Mouse (Mus musculus) bone marrow macrophage, adult 2 months (primary cell): ENCODE data around the gene Ssna1. TPM values are rescaled to one million over a fixed set of nuclear protein-coding genes. Genes with fewer than 3 reads are reported as not detected.
"Not testable (repeated sequence)": the region's sequence is repeated elsewhere in the genome, so short reads cannot be mapped to it uniquely, and the experiment has no call there.

Source experiments
- H3K27ac ChIP-seq: 2 replicates; pipeline ENCODE4 v1.5.1; 2012; ENCODE audit warnings: low read depth, low read length; ENCODE audit not compliant: insufficient read depth
- H3K4me1 ChIP-seq: 2 replicates; pipeline ENCODE4 v1.6.1; 2012; ENCODE audit warnings: low read length; ENCODE audit not compliant: control insufficient read depth, insufficient read depth
- H3K4me3 ChIP-seq: 2 replicates; pipeline ENCODE4 v1.5.1; 2012; ENCODE audit warnings: mild to moderate bottlenecking, low read length, moderate library complexity; ENCODE audit not compliant: insufficient read depth
- CTCF ChIP-seq: IDR thresholded peaks from 2 replicates; pipeline ENCODE4 v1.5.1; 2012; ENCODE audit warnings: low read depth, mild to moderate bottlenecking, low read length, moderate library complexity
- POLR2A ChIP-seq: IDR thresholded peaks from 2 replicates; pipeline ENCODE4 v1.6.1; 2012; ENCODE audit warnings: mild to moderate bottlenecking, low read depth, low read length, borderline replicate concordance
- polyA plus RNA-seq: library from polyadenylated mRNA; stranded (reverse); fragments of >200 nt; gene quantifications from 2 replicates; pipeline ENCODE4 v1.2.4, GENCODE M21; 2012; ENCODE audit not compliant: missing spikeins, insufficient read depth, insufficient read length

Ssna1 gene
- polyA plus RNA-seq, 1 experiment = 59.7 TPM

DNA sequence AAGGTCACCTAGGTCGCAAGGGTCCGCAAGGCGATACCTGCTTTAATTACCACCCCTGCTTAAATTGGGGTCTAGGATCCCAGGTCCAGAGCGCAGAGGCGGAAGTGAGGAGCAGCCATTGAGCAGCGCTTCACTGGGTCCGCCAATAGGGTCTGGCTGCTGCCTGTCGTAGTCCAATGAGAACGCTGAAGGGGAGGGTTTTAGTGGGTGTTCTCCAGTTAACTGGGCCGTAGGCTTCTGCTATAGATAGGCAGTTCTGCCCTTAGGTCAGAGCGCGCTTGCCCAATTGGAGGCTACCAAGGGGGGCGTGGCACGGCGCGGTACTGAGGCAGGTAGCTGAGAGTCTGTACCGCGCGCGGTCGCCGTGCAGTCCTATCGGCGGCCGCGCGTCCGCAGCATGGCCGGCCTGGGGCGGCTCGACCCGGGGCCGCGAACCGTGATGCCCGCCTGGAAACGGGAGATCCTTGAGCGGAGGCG is 9.9 kb downstream of the Ssna1 start, which contains the start of gene Tprn:
Gene Tprn, plus strand, starts transcription at position 328 of the 477 bp plus-strand sequence.
- no peak for TF ChIP-seq CTCF
- TF ChIP-seq POLR2A = no peak
- Histone ChIP-seq H3K27ac (peak within 1 kb of the TSS; percentile 23), H3K4me3 (peak within 1 kb of the TSS; percentile 89), H3K4me1 (peaks cover 35% of the 10 kb centered on the region)

DNA sequence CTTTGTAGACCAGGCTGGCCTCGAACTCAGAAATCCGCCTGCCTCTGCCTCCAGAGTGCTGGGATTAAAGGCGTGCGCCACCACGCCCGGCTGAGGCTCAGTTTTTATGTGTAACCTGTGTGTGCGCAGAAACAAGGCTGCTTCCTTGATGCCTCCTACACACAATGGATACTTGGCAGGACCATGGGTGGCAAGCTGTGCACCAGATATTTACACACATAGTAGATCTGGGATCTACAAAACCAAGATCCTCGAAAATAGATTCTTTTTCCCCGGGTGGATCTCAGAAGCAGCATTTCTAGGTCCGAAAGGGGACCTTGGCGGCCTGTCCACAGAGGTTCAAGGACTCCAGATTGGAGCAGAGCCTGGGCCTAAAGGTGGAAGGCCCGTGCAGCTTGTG is 10.4 kb downstream of the Ssna1 start:
- TF ChIP-seq CTCF (no peak), POLR2A (no peak)
- H3K4me3 ChIP-seq = peak overlapping the region; percentile 50
- no peak overlapping the region for H3K27ac ChIP-seq
- H3K4me1 ChIP-seq = peaks cover 33% of the 10 kb centered on the region

DNA sequence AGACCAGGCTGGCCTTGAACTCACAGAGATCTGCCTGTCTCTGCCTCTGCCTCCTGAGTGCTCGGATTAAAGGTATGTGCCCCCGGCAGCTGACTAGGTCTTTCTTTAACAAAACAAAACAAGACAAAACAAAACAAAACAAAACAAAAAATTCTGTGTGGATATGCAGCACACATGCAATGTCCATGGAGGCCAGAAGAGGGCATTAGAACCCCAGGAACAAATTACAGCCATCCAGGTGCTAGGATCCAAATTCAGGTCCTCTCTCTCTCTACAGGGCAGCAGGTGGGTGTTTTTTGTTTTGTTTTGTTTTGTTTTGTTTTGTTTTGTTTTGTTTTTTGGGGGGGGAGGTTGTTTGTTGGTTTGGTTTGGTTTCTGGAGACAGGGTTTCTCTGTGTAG is 13.4 kb downstream of the Ssna1 start:
- H3K27ac ChIP-seq = no peak overlapping the region
- no peak overlapping the region for H3K4me3 ChIP-seq
- no peak for TF ChIP-seq CTCF
- no peak for TF ChIP-seq POLR2A
- peaks cover 10% of the 10 kb centered on the region for H3K4me1 ChIP-seq

DNA sequence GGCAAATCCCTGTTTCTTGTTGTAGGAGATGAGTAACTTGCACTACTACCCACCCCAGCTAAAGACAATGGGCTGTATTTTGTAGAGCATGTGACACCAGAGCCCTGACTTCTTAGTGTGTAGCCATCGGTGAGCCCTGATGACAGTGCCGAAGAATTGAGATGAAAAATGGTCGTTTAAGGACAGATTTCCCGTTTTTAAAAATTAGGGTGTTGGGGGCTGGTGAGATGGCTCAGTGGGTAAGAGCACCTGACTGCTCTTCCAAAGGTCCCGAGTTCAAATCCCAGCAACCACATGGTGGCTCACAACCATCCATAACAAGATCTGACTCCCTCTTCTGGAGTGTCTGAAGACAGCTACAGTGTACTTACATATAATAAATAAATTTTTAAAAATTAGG is 15.0 kb downstream of the Ssna1 start:
- not testable (repeated sequence) for H3K4me1 ChIP-seq, H3K27ac ChIP-seq, H3K4me3 ChIP-seq

DNA sequence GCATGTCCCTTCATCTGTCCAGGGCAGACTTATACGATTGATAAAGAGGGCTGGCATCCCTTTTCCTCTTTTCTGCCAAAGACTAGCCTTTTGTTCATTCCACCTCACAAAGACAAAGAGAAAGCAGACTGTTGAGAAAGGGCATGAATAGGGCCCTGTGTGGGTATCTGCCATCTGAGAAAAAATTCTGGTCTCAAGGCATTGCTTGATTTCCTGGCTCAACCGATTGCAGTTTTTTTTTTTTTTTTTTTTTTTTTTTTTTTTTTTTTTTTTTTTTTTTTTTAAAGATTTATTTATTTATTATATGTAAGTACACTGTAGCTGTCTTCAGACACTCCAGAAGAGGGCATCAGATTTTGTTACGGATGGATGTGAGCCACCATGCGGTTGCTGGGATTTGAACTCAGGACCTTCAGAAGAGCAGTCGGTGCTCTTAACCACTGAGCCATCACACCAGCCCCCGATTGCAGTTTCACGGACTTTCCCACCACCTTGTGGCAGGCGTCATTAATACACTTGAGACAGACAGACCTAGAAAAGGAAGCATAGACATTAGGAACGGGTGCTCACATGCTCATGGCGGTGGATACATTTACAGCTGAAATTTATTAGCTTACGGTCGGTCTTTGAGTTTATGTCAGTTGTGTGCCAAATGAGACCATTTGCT is 15.7 kb downstream of the Ssna1 start:
- not testable (repeated sequence) for H3K4me1 ChIP-seq, H3K27ac ChIP-seq
- peak overlapping the region; percentile 97 for H3K4me3 ChIP-seq

DNA sequence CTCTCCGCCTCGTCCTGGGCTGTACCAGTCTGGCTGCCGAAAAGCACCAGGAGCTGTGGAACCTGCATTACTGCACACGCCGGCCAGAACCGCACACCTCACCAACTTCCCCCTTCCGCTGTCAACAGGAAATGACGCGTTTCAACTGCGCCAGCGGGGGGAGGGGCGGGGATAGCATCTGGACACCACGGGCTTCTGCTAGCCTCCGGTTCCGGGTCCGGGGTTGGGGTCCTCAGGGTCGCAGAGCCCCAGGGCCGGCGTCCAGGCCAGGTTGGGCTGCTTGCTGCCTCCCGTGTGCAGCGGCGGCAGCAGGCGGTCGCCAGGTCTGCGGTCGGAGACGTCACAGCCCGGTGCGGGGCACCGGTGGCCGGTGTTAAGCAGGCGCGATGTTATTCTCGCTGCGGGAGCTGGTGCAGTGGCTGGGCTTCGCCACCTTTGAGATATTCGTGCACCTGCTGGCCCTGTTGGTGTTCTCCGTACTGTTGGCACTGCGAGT is 16.9 kb downstream of the Ssna1 start, which contains the start of gene Tmem203:
Gene Tmem203, plus strand, starts transcription at position 156 of the 496 bp plus-strand sequence.
- Histone ChIP-seq H3K4me3 (peak within 1 kb of the TSS; percentile 97), H3K27ac (peak within 1 kb of the TSS; percentile 65), H3K4me1 (peaks cover 7% of the 10 kb centered on the region)
- TF ChIP-seq CTCF (no peak), POLR2A (no peak)

DNA sequence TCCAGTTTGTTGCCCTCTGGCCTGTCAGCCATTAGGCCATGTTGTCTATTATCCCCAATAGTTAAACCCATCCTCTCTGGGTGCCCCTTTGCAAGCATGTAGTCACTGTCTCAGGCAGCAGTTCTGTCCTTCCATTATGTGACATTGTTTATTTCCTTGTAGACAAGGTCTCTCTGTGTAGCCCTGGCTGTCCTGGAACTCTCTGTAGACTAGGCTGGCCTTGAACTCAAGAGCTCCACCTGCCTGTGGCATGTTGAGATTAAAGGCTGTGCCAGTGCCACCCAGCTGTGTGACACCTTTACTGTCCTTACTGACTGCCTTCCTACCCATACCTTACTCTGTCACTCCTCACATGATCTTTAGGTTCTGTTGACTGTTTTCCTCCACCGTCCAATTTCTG is 19.9 kb downstream of the Ssna1 start:
- peaks cover 7% of the 10 kb centered on the region for H3K4me1 ChIP-seq
- H3K27ac ChIP-seq = no peak overlapping the region
- TF ChIP-seq POLR2A (no peak), CTCF (no peak)
- no peak overlapping the region for H3K4me3 ChIP-seq

DNA sequence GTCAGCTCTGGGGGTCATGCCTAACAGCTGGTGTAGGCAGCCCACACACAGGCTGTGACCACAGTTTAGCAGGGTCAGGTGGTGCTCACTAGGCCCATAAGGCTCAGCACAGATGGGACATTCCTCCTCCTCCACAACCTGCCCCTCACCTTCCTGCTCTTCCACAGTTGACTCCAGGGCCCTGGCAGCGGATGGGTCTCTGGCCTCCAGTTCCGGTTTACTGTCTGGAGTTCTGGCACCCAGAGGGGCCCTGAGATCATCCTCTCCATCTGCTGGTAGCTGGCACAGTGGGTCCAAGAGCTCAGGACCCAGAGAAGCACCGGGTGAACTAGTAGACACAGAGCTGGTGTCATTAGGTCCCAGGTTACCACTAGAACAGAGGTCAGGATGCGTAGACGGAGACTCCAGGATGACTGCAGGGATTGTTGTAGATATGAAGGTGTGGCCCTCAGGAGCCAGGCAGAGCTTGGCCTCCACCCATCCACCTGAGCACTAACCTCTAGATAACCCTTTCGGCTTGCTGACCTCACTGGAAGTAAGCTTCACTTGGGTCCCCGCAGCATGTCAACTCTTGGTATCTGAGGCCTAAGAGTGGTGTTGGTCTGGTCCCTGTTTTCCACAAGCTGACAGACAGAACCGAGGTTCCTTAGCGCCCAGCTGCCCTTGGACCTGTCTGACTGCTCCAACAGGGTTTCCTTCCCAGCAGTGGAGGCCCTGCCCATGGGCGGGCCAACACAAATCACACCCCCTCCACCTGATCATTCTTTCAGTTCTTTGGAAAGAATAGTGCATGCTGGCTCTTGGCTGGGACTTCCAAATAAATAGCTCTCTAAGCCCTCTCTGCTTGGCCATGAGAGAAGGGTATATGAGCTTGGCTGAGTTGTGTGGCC is 25.8 kb downstream of the Ssna1 start, which contains the start of gene AL732309.1:
Gene AL732309.1, minus strand, starts transcription at position 681 of the 890 bp plus-strand sequence.
- peaks cover 2% of the 10 kb centered on the region; the same call in 1 of the 2 replicates for H3K4me1 ChIP-seq
- TF ChIP-seq POLR2A (no peak), CTCF (no peak)
- H3K4me3 ChIP-seq = no peak within 1 kb of the TSS
- H3K27ac ChIP-seq = no peak within 1 kb of the TSS

DNA sequence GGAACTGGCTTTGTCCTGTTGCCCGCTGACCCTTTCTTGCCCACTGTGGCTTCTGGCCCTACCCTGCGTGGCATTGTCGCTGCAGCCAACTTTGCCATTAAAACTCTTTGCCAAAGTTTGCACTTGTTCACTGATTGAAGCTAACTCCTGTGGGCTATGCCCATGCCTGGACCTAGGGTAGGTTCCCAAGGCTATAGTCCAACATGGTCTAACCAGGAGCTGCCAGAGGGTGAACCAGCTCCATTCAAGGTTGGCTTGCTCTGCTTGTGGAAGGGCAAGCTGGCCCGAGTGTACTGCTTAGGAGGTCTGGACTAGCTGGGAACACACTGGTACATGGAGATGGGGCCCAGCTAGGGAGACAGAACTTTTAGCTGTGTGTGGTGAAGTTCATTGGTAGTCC is 28.1 kb downstream of the Ssna1 start:
- H3K4me3 ChIP-seq = no peak overlapping the region
- no peak overlapping the region for H3K27ac ChIP-seq
- peaks cover 13% of the 10 kb centered on the region; the same call in 1 of the 2 replicates for H3K4me1 ChIP-seq
- no peak for TF ChIP-seq CTCF
- TF ChIP-seq POLR2A = no peak

DNA sequence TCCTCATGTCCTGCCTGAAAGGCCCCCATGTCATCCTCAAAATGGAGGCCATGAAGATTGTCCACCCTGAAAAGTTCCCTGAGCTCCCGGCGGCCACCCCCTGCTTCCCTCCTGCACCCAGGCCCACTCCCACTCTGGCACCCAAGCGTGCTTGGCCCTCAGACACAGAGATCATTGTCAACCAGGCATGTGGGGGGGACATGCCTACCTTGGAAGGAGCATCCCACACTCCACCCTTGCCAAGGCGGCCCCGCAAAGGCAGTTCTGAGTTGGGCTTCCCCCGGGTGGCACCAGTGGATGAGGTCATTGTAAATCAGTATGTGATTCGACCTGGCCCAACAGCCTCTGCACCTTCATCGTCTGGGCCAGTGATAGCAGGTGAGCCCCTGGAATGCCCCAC is 28.9 kb downstream of the Ssna1 start:
- TF ChIP-seq POLR2A = no peak
- no peak for TF ChIP-seq CTCF
- Histone ChIP-seq H3K4me3 (no peak overlapping the region), H3K27ac (no peak overlapping the region), H3K4me1 (peaks cover 13% of the 10 kb centered on the region; the same call in 1 of the 2 replicates)
